Mouse (Mus musculus) lung, adult 2 months (tissue): ENCODE data around the gene Tenm4.

Experiments used
- CTCF ChIP-seq: fragments of 200-500 bp; IDR thresholded peaks from 2 replicates; pipeline ENCODE4 v1.5.1; 2011; ENCODE audit warnings: mild to moderate bottlenecking, low read length, control low read depth; ENCODE audit not compliant: insufficient read depth
- POLR2A ChIP-seq: fragments of 200-500 bp; IDR thresholded peaks from 2 replicates; pipeline ENCODE4 v1.6.1; 2011; ENCODE audit warnings: low read depth, mild to moderate bottlenecking, control low read depth, low read length, borderline replicate concordance; ENCODE audit errors: extremely low read depth

DNA sequence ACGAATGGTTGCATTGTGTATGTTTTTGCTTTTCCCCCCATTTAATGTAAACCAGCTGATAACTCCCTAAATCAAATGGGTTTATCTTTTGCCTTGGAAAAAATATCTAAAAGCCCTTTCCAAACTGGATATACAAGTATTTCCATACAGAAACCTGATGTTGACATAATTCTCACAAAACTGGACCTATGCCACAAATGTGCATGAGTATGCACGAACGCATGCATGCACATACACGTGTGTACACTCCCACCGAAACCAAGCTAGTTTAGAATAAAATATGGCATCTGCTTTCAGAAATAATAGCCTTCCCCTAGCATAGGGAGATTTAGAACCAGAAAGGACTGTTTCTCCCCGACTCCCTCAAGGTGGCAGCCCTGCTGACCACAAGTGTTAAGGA, 569.6 kb downstream of the Tenm4 start:
- TF ChIP-seq CTCF (no peak), POLR2A (no peak)
